Mouse (Mus musculus): Measurements from ENCODE around the gene Sin3a. TPM values are rescaled to one million over a fixed set of nuclear protein-coding genes. Genes with fewer than 3 reads are reported as not detected.

The Sin3a gene
- polyA plus RNA-seq, 1 experiment from 2014 or later, result 13.3 TPM

DNA sequence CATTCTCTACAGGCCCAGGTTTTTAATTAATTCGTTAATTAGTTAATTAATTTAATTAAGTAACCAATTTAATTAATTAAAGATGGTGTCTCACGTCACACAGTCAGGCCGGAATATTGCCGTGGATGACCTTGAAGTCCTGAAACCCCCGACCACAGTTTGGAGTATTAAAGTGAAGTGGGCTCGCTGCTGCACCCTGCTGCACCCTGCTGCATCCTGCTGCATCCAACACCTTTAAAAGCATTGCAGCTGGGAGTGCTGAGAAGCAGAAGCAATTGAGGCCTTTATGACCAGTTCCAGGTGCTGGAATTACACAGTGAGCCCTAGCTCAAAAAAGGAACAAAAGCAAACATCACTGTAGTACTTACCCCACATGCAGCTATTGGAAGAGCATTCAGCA lies 80.5 kb downstream of the Sin3a start:
- Histone ChIP-seq H3K9me3 (replicated peaks) (no peaks in the 10 kb centered on the region), H3K4me3 (replicated peaks) (no peak overlapping the region), H3K4me1 (replicated peaks) (peaks cover 25% of the 10 kb centered on the region), H3K27ac (no peak overlapping the region), H3K36me3 (peaks cover 19% of the 10 kb centered on the region; the same call in 1 of the 2 replicates), H3K27me3 (no peaks in the 10 kb centered on the region), H3K9ac (no peak overlapping the region), H3K4me2 (no peak overlapping the region)
- ATAC-seq (ENCODE audit: low read depth), result no peak
- 52% methylated on average over 6 of the region's 6 CpGs for WGBS (ENCODE audit: insufficient replicate concordance)
- no peak for DNase-seq

DNA sequence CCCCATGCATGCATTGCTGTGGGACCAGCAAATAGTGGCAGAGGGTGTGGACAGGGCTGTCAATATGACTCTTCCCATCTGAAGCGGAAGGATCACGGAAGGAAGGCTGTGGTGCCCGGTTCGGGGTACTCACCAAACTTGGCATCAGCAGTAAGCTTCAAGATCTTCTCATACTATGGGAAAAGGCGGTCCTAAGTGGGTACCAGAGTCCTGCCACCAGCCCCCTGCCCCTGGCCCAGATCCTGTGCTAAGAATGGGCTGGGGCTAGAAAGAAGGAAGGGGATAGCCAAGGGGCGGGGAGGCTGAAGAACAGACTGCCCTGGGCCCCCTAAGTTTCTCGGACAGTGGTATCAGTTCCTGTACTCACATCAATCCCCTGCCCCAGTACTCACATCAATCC lies 84.5 kb downstream of the Sin3a start:
- peaks cover 19% of the 10 kb centered on the region; the same call in 1 of the 2 replicates for H3K36me3 ChIP-seq
- H3K27ac ChIP-seq, result no peak overlapping the region
- H3K27me3 ChIP-seq, result no peaks in the 10 kb centered on the region
- H3K4me2 ChIP-seq, result no peak overlapping the region
- no peak overlapping the region; the same call in 1 of the 2 replicates for H3K9ac ChIP-seq
- 83% methylated on average over 7 of the region's 7 CpGs for WGBS (ENCODE audit: insufficient replicate concordance)
- no peaks in the 10 kb centered on the region for H3K9me3 ChIP-seq (replicated peaks)
- H3K4me1 ChIP-seq (replicated peaks), result peaks cover 19% of the 10 kb centered on the region
- H3K4me3 ChIP-seq (replicated peaks), result no peak overlapping the region
- DNase-seq (no peak), ATAC-seq (ENCODE audit: low read depth) (no peak)

DNA sequence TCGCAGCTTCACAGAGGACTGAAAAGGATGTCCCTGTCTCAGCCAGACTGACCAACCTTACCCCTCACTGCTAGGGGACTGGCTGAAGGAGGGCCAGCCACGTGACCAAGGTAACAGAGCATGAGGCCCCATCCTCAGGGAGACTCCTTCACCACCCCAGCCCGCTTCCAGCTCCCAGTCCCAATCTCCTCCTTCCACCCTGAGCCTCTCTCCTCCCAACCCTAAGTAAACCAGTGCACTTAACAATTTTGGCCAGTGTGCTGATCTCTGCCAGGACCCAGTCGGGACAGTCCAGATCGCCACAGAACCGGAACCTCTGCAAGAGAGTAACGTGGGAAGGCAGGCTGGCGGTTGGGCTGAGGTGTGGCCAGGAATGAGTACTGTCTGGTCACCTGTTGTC lies 85.0 kb downstream of the Sin3a start:
- H3K27me3 ChIP-seq, result no peaks in the 10 kb centered on the region
- WGBS (ENCODE audit: insufficient replicate concordance), result 86% methylated on average over 8 of the region's 8 CpGs
- peak overlapping the region; percentile 79 for H3K9ac ChIP-seq
- H3K4me3 ChIP-seq (replicated peaks), result peak overlapping the region; percentile 73
- no peak for ATAC-seq (ENCODE audit: low read depth)
- H3K9me3 ChIP-seq (replicated peaks), result no peaks in the 10 kb centered on the region
- H3K36me3 ChIP-seq, result peaks cover 19% of the 10 kb centered on the region; the same call in 1 of the 2 replicates
- peaks cover 19% of the 10 kb centered on the region for H3K4me1 ChIP-seq (replicated peaks)
- H3K4me2 ChIP-seq, result peak overlapping the region; percentile 86
- no peak overlapping the region for H3K27ac ChIP-seq
- DNase-seq, result no peak

DNA sequence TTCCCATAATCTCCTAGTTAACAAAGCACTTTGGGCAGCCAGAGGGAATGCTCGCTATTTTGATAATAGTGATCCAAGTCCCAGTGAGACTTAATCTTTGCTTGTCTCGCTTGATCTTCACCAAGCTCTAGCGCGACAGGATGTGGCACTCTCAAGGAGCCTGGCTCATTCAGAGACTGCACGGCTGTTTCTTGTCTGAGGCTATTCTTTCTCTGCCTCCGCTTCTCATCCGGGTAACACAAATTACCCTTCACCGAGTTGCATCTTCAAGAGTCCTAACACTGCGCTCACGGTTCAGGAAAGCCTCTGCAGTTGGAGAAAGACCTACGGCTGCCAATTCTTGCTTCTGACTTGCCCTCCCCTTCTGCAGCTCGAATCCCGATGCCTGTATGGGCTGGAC lies 85.7 kb downstream of the Sin3a start:
- peak overlapping the region; percentile 25; the same call in 1 of the 2 replicates for H3K27ac ChIP-seq
- peak overlapping the region; percentile 73 for H3K4me3 ChIP-seq (replicated peaks)
- H3K4me1 ChIP-seq (replicated peaks), result peaks cover 19% of the 10 kb centered on the region
- ATAC-seq (ENCODE audit: low read depth) (no peak), DNase-seq (no peak)
- peaks cover 19% of the 10 kb centered on the region; the same call in 1 of the 2 replicates for H3K36me3 ChIP-seq
- H3K4me2 ChIP-seq, result peak overlapping the region; percentile 86
- H3K27me3 ChIP-seq, result no peaks in the 10 kb centered on the region
- peak overlapping the region; percentile 79 for H3K9ac ChIP-seq
- 26% methylated on average over 13 of the region's 13 CpGs for WGBS (ENCODE audit: insufficient replicate concordance)
- no peaks in the 10 kb centered on the region for H3K9me3 ChIP-seq (replicated peaks)

DNA sequence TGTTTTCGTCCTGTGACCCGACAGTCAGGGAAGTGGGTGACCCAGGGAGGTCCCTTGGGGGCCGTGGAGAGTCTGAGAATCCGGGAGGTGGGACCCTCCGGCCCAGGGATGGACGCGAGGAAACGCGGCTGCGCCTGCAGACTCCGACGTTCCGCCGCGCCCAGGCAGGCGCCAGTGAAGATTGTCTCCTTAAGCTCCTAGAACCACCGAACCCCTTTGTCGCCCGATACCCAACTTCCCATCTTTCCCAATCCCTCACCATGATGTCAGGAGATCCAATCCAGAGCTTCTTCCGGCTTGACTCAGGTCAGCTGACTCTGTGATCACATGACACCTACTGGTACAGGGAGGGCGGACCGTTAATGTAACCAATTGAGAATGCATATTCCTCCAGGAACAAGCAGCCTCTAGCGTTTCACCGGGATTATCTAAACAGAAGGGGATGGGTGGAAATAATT lies 86.2 kb downstream of the Sin3a start, which contains the start of gene Commd4:
Commd4 (minus strand) TSS at position 319 of the 458 bp plus-strand sequence.
- no peaks in the 10 kb centered on the region for H3K27me3 ChIP-seq
- peak; percentile 73 for ATAC-seq (ENCODE audit: low read depth)
- H3K27ac ChIP-seq, result peak within 1 kb of the TSS; percentile 25; the same call in 1 of the 2 replicates
- peak; percentile 84 for DNase-seq
- no peaks in the 10 kb centered on the region for H3K9me3 ChIP-seq (replicated peaks)
- WGBS (ENCODE audit: insufficient replicate concordance), result under 1% methylated on average over 24 of the region's 24 CpGs
- H3K4me1 ChIP-seq (replicated peaks), result peaks cover 19% of the 10 kb centered on the region
- H3K4me2 ChIP-seq, result peak within 1 kb of the TSS; percentile 86
- H3K4me3 ChIP-seq (replicated peaks), result peak within 1 kb of the TSS; percentile 73
- peak within 1 kb of the TSS; percentile 79 for H3K9ac ChIP-seq
- peaks cover 19% of the 10 kb centered on the region; the same call in 1 of the 2 replicates for H3K36me3 ChIP-seq

DNA sequence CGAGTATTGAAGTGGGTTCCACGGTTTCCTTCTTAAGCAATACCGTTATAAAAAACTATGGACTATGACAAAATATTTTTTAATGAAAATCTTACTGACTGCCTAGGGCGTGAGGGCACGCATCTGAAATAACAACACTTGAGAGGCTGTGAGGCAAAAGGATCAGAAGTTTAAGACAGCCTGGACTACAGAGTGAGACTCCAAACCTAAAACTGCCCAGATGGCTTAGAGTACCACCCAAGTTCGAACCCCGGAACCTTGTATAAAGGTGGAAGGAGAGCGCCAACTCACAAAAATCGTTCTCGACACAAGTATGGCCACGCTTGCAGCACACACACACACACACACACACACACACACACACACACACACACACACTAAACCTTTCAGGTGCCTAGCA lies 86.7 kb downstream of the Sin3a start:
- peak overlapping the region; percentile 79; the same call in 1 of the 2 replicates for H3K9ac ChIP-seq
- H3K27ac ChIP-seq, result 0 out of 2 replicates have a peak overlapping the region, but pooled peaks have one; percentile 1
- peaks cover 19% of the 10 kb centered on the region; the same call in 1 of the 2 replicates for H3K36me3 ChIP-seq
- peak overlapping the region; percentile 86 for H3K4me2 ChIP-seq
- no peaks in the 10 kb centered on the region for H3K9me3 ChIP-seq (replicated peaks)
- no peak for ATAC-seq (ENCODE audit: low read depth)
- H3K27me3 ChIP-seq, result no peaks in the 10 kb centered on the region
- DNase-seq, result no peak
- WGBS (ENCODE audit: insufficient replicate concordance), result 44% methylated on average over 11 of the region's 11 CpGs
- H3K4me1 ChIP-seq (replicated peaks), result peaks cover 19% of the 10 kb centered on the region
- peak overlapping the region; percentile 73 for H3K4me3 ChIP-seq (replicated peaks)

DNA sequence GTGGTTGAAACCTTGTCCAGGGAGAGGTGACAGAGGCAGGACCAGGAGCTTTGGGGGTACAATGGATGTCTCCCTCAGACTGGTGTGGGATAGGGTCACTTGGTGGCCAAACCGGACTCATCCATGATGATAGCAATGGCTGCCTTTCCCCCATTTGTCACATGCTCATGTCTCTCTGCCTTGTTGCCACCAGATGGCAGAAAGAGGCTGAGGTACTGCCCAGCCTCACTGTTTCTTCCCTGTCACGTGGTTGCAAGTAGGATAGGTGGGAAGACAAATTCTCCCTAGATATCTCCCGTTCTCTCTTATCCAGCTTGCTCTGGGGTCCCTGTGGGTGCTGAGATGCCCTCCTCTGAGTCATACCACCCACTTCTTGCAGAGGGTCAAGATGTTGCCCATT lies 90.7 kb downstream of the Sin3a start:
- H3K4me3 ChIP-seq (replicated peaks), result no peak overlapping the region
- ATAC-seq (ENCODE audit: low read depth) (0 out of 2 replicates have a peak, but pooled peaks have one; percentile 23), DNase-seq (no peak)
- no peak overlapping the region for H3K27ac ChIP-seq
- no peaks in the 10 kb centered on the region for H3K36me3 ChIP-seq
- no peak overlapping the region for H3K9ac ChIP-seq
- 9% methylated on average over 3 of the region's 3 CpGs for WGBS (ENCODE audit: insufficient replicate concordance)
- H3K27me3 ChIP-seq, result no peaks in the 10 kb centered on the region
- no peak overlapping the region for H3K4me2 ChIP-seq
- H3K4me1 ChIP-seq (replicated peaks), result peaks cover 9% of the 10 kb centered on the region
- no peaks in the 10 kb centered on the region for H3K9me3 ChIP-seq (replicated peaks)

DNA sequence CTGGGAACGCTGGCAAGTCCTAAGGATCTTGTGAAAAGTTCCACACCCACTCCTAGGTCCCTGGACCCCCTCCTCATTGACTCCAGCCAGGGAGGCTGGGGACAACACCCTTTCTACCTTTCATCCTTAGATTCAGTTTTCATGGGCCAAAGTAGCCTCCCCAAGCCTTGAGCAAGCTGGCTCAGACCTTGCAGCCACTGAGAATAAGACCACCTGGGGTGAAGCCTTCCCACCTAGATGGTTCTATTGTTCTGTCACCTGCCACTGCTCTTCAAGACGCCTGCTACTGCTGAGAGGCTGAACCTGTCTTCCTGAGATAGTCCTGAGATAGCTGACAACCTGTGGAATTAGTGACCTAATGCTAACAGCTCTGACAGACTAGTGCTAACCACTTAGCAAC lies 91.3 kb downstream of the Sin3a start:
- Histone ChIP-seq H3K4me1 (replicated peaks) (peaks cover 6% of the 10 kb centered on the region), H3K27ac (no peak overlapping the region), H3K9ac (no peak overlapping the region), H3K36me3 (no peaks in the 10 kb centered on the region), H3K27me3 (no peaks in the 10 kb centered on the region), H3K4me3 (replicated peaks) (no peak overlapping the region), H3K9me3 (replicated peaks) (no peaks in the 10 kb centered on the region), H3K4me2 (no peak overlapping the region)
- WGBS (ENCODE audit: insufficient replicate concordance), result 47% methylated on average over 2 of the region's 2 CpGs
- no peak for DNase-seq
- ATAC-seq (ENCODE audit: low read depth), result no peak

DNA sequence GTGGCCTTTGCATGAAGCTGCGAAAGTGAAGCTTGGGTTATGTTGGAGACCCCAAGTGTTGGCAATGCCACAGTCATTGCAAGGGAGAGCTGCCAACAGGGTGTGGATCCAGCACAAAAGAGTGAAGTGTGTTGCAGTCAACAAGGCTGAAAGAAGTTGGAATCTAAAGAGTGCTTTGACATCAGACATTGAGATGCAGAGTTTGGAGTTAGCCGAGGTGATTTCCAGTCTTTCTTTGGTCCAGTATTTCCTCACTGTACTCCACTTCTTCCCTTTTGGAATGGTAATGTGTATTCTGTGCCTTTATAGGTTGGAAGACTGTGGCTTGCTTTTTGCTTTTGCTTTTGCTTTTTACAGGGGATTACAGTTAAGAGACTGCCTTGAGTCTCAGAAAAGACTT lies 94.3 kb downstream of the Sin3a start:
- DNase-seq (no peak), ATAC-seq (ENCODE audit: low read depth) (no peak)
- no peak overlapping the region for H3K4me2 ChIP-seq
- no peak overlapping the region for H3K4me3 ChIP-seq (replicated peaks)
- H3K36me3 ChIP-seq, result no peaks in the 10 kb centered on the region
- H3K9ac ChIP-seq, result no peak overlapping the region
- no peak overlapping the region for H3K27ac ChIP-seq
- H3K9me3 ChIP-seq (replicated peaks), result no peaks in the 10 kb centered on the region
- H3K4me1 ChIP-seq (replicated peaks), result no peaks in the 10 kb centered on the region
- H3K27me3 ChIP-seq, result no peaks in the 10 kb centered on the region
- 70% methylated on average over 2 of the region's 2 CpGs for WGBS (ENCODE audit: insufficient replicate concordance)

DNA sequence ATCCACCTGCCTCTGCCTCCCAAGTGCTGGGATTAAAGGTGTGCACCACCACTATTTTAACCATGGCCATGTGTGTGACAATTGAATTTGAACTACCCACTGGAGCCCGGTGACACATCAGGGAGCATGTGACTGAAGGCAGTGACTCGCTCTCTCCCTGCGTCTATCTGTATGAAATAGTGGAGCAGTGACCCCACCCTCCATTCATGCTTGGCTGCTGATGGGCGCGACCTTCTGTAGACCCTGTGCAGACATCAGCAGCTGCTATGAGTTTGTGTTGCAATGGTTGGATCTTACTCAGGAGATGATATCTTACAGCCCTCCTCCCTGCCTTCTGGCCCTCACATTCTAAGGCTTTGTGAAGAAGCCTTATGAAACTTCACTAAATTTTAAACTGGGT lies 96.6 kb downstream of the Sin3a start:
- H3K4me3 ChIP-seq (replicated peaks), result no peak overlapping the region
- ATAC-seq (ENCODE audit: low read depth) (no peak), DNase-seq (no peak)
- H3K9ac ChIP-seq, result no peak overlapping the region
- H3K4me2 ChIP-seq, result no peak overlapping the region
- H3K27ac ChIP-seq, result no peak overlapping the region
- H3K36me3 ChIP-seq, result no peaks in the 10 kb centered on the region
- no peaks in the 10 kb centered on the region for H3K27me3 ChIP-seq
- H3K4me1 ChIP-seq (replicated peaks), result no peaks in the 10 kb centered on the region
- H3K9me3 ChIP-seq (replicated peaks), result no peaks in the 10 kb centered on the region
- 66% methylated on average over 5 of the region's 5 CpGs for WGBS (ENCODE audit: insufficient replicate concordance)
